Mouse (Mus musculus) heart, adult 2 months (tissue): ENCODE data around the gene Gata1. TPM values are rescaled to one million over a fixed set of nuclear protein-coding genes. Genes with fewer than 3 reads are reported as not detected.
"Not testable (repeated sequence)": the region's sequence is repeated elsewhere in the genome, so short reads cannot be mapped to it uniquely, and the experiment has no call there.

Experiments used
- DNase-seq, 2 experiments: peaks; one replicate each; pipeline ENCODE4 v3.0.0; 2021
- H3K27ac ChIP-seq: fragments of 200-600 bp; 2 replicates; pipeline ENCODE4 v1.8.1; 2022
- H3K27me3 ChIP-seq: fragments of 200-500 bp; 2 replicates; pipeline ENCODE4 v1.6.1; 2012; ENCODE audit warnings: mild to moderate bottlenecking, low read length, inconsistent platforms, mixed read lengths; ENCODE audit not compliant: control insufficient read depth, insufficient read depth
- H3K36me3 ChIP-seq: fragments of 200-500 bp; 2 replicates; pipeline ENCODE4 v1.6.1; 2012; ENCODE audit warnings: low read length, inconsistent platforms; ENCODE audit not compliant: control insufficient read depth, insufficient read depth
- H3K4me1 ChIP-seq: fragments of 200-500 bp; 2 replicates; pipeline ENCODE4 v1.6.1; 2011; ENCODE audit warnings: low read length; ENCODE audit not compliant: control insufficient read depth, insufficient read depth
- H3K4me3 ChIP-seq: fragments of 200-600 bp; 2 replicates; pipeline ENCODE4 v1.8.1; 2022
- H3K79me2 ChIP-seq: fragments of 200-500 bp; replicated peaks from 2 replicates; pipeline ENCODE4 v1.6.1; 2012; ENCODE audit warnings: mild to moderate bottlenecking, inconsistent platforms, low read length, moderate library complexity, mixed read lengths; ENCODE audit not compliant: control insufficient read depth, insufficient read depth
- H3K9ac ChIP-seq: fragments of 200-500 bp; 2 replicates; pipeline ENCODE4 v1.6.1; 2012; ENCODE audit warnings: low read depth, mild to moderate bottlenecking, control low read depth, inconsistent platforms, low read length, mixed read lengths
- CTCF ChIP-seq: fragments of 200-600 bp; IDR thresholded peaks from 2 replicates; pipeline ENCODE4 v1.8.1; 2022; ENCODE audit warnings: antibody characterized with exemption, mild to moderate bottlenecking, moderate library complexity
- EP300 ChIP-seq: fragments of 200-500 bp; IDR thresholded peaks from 2 replicates; pipeline ENCODE4 v1.6.1; 2011; ENCODE audit warnings: low read depth, low read length, control low read depth; ENCODE audit not compliant: insufficient read depth
- POLR2A ChIP-seq: fragments of 200-500 bp; IDR thresholded peaks from 2 replicates; pipeline ENCODE4 v1.6.1; 2011; ENCODE audit warnings: mild to moderate bottlenecking, low read depth, low read length, control low read depth; ENCODE audit not compliant: insufficient read depth
- WGBS: fragments of 180-500 bp; shearing (Covaris S2); methylation state at CpG from one replicate; pipeline ENCODE4 v1.1.7; 2018; 5-methylcytosine and 5-hydroxymethylcytosine counted together
- intact Hi-C: fragments of 180-260 bp; cut with DNase I; formaldehyde crosslinking; loops from one replicate; pipeline ENCODE4 v1.15.1; 2025
- polyA plus RNA-seq: library from polyadenylated mRNA; depleted of rRNA; stranded (reverse); fragments of >200 nt; gene quantifications from 2 replicates; pipeline ENCODE4 v1.2.3, GENCODE M21; 2012; rRNA removed
- total RNA-seq, 2 experiments: library from RNA; stranded (reverse); gene quantifications; 2 replicates each; pipeline ENCODE4 v1.2.3; 2021

The Gata1 gene
- total and polyA plus RNA-seq, 3 experiments = 0.23 to 0.43 (median 0.27) TPM

GRCm38 (mm10) chrX:7917960-7918359 is 59.9 kb downstream of the Gata1 start:
- H3K79me2 ChIP-seq, DNase-seq, H3K9ac ChIP-seq, H3K4me1 ChIP-seq, intact Hi-C loops, H3K36me3 ChIP-seq, H3K4me3 ChIP-seq, H3K27ac ChIP-seq: not testable (repeated sequence)
- TF ChIP-seq CTCF = 0 out of 2 replicates have a peak, but pooled peaks have one; percentile 17
- 60% methylated on average over 6 of the region's 6 CpGs for WGBS
- peaks cover 10% of the 10 kb centered on the region for H3K27me3 ChIP-seq

DNA sequence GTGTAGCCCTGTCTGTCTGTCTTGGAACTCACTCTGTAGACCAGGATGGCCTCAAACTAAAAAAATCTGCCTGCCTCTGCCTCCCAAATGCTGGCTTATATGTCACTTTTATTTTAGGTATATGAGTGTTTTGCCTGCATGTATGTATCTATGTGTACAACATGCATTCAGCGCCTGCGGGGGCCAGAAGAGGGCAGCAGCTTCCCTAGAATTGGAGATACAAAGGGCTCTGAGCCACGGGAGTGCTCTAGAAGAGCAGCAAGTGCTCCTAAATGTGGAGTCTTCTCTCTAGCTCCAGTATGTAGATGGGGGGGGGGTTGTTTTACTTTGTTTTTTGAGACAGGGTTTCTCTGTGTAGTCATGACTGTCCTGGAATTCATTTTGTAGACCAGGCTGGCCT is 62.2 kb downstream of the Gata1 start:
- not testable (repeated sequence) for H3K79me2 ChIP-seq, H3K4me3 ChIP-seq, H3K9ac ChIP-seq, H3K4me1 ChIP-seq, H3K36me3 ChIP-seq, H3K27me3 ChIP-seq, H3K27ac ChIP-seq
- intact Hi-C loops = loop anchor here (1.0 kb wide), 1 partner anchor 102 kb away; no protein-coding TSS in a partner anchor
- DNase-seq = peak in 1 of 2 experiments; percentile 40
- TF ChIP-seq CTCF = peak; percentile 47
- 18% methylated on average over 3 of the region's 3 CpGs for WGBS

DNA sequence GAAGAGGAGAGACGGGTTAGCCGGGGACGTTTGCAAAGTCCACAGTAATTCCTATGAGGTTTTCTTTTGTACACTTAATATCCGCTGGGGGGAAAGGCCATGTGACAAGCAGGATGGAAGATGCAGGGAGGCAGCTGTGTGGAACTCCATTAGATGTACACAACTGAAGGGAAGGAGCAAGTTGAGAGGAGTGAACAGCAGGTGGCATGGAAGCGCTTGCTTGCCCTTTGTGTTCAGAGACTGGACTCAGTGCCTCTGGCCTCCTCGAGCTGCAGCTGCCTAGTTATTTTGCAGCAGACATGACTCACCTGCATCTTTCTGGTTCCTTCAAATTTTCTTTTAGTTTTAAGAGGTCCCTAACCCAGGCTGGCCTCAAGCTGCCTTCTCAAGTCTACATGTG is 67.4 kb downstream of the Gata1 start:
- no peak for TF ChIP-seq POLR2A
- peak; percentile 38; the same call in 1 of the 2 replicates for TF ChIP-seq CTCF
- TF ChIP-seq EP300 = no peak
- no peaks in the 10 kb centered on the region for H3K79me2 ChIP-seq
- DNase-seq = no peak
- intact Hi-C loops = no loop called here
- no peak overlapping the region for H3K4me3 ChIP-seq
- H3K9ac ChIP-seq = no peak overlapping the region
- no peaks in the 10 kb centered on the region for H3K27me3 ChIP-seq
- H3K36me3 ChIP-seq = no peaks in the 10 kb centered on the region
- H3K27ac ChIP-seq = no peak overlapping the region
- H3K4me1 ChIP-seq = no peaks in the 10 kb centered on the region
- WGBS = 57% methylated on average over 6 of the region's 6 CpGs

Other genes starting within 250 kb of the Gata1 start
- 1 to 10 TPM; 6.1 to 6.7 TPM for gene Praf2, start 249.6 kb downstream of the Gata1 start, total RNA-seq
- 15.8 and 19.5 TPM in 2 replicates for gene Praf2, start 249.6 kb downstream of the Gata1 start, polyA plus RNA-seq
- 1 to 10 TPM in 1 of 2 experiments, under 1 TPM in 1; 0.32 to 1.1 TPM for gene Ccdc120, start 227.2 kb downstream of the Gata1 start, total RNA-seq
- 1.1 and 2.8 TPM in 2 replicates for gene Ccdc120, start 227.2 kb downstream of the Gata1 start, polyA plus RNA-seq
- gene Tfe3, start 215.5 kb downstream of the Gata1 start, total RNA-seq = 10 to 100 TPM; 13.0 to 15.4 TPM
- 11.1 and 13.5 TPM in 2 replicates for gene Tfe3, start 215.5 kb downstream of the Gata1 start, polyA plus RNA-seq
- 10 to 100 TPM; 20.8 to 24.6 TPM for gene Gripap1, start 188.3 kb downstream of the Gata1 start, total RNA-seq
- 25.3 and 38.9 TPM in 2 replicates for gene Gripap1, start 188.3 kb downstream of the Gata1 start, polyA plus RNA-seq
- under 1 TPM; 0.21 to 0.27 TPM for gene Kcnd1, start 155.8 kb downstream of the Gata1 start, total RNA-seq
- gene Kcnd1, start 155.8 kb downstream of the Gata1 start, polyA plus RNA-seq = 0.59 and 1.2 TPM in 2 replicates
- gene Otud5, start 136.7 kb downstream of the Gata1 start, total RNA-seq = 10 to 100 TPM; 20.3 to 24.5 TPM
- gene Otud5, start 136.7 kb downstream of the Gata1 start, polyA plus RNA-seq = 16.6 and 19.1 TPM in 2 replicates
- 1 to 10 TPM; 2.6 to 4.0 TPM for gene Pim2, start 99.8 kb downstream of the Gata1 start, total RNA-seq
- gene Pim2, start 99.8 kb downstream of the Gata1 start, polyA plus RNA-seq = 4.7 and 5.7 TPM in 2 replicates
- 10 to 100 TPM; 14.8 to 15.0 TPM for gene Slc35a2, start 94.0 kb downstream of the Gata1 start, total RNA-seq
- gene Slc35a2, start 94.0 kb downstream of the Gata1 start, polyA plus RNA-seq = 25.2 and 31.9 TPM in 2 replicates
- 10 to 100 TPM; 20.4 to 25.1 TPM for gene Pqbp1, start 78.8 kb downstream of the Gata1 start, total RNA-seq
- 30.7 and 42.6 TPM in 2 replicates for gene Pqbp1, start 78.8 kb downstream of the Gata1 start, polyA plus RNA-seq
- 10 to 100 TPM; 43.4 to 45.0 TPM for gene Timm17b, start 78.7 kb downstream of the Gata1 start, total RNA-seq
- 40.2 and 45.1 TPM in 2 replicates for gene Timm17b, start 78.7 kb downstream of the Gata1 start, polyA plus RNA-seq
- not detected for gene Gm10491, start 70.2 kb downstream of the Gata1 start, total RNA-seq
- gene Gm10491, start 70.2 kb downstream of the Gata1 start, polyA plus RNA-seq = not detected in 2 replicates
- gene Gm10490, start 68.5 kb downstream of the Gata1 start, total RNA-seq = not detected
- gene Gm10490, start 68.5 kb downstream of the Gata1 start, polyA plus RNA-seq = not detected in 2 replicates
- under 1 TPM in 1 of 2 experiments, not detected in 1; 0.16 TPM for gene Pcsk1n, start 58.2 kb downstream of the Gata1 start, total RNA-seq
- gene Pcsk1n, start 58.2 kb downstream of the Gata1 start, polyA plus RNA-seq = 0.18 and 0.25 TPM in 2 replicates
- not detected for gene Eras, start 49.5 kb downstream of the Gata1 start, total RNA-seq
- gene Eras, start 49.5 kb downstream of the Gata1 start, polyA plus RNA-seq = not detected in 2 replicates
- gene Hdac6, start 30.2 kb downstream of the Gata1 start, total RNA-seq = 1 to 10 TPM; 7.9 to 9.6 TPM
- gene Hdac6, start 30.2 kb downstream of the Gata1 start, polyA plus RNA-seq = 14.8 and 19.8 TPM in 2 replicates
- gene Glod5, start 40.4 kb upstream of the Gata1 start, total RNA-seq = not detected
- gene Glod5, start 40.4 kb upstream of the Gata1 start, polyA plus RNA-seq = not detected in 2 replicates
- 1 to 10 TPM; 3.6 to 3.9 TPM for gene Suv39h1, start 96.7 kb upstream of the Gata1 start, total RNA-seq
- 4.6 and 6.1 TPM in 2 replicates for gene Suv39h1, start 96.7 kb upstream of the Gata1 start, polyA plus RNA-seq
- 1 to 10 TPM; 1.7 to 2.6 TPM for gene Was, start 112.4 kb upstream of the Gata1 start, total RNA-seq
- gene Was, start 112.4 kb upstream of the Gata1 start, polyA plus RNA-seq = 1.9 and 2.2 TPM in 2 replicates
- gene Wdr13, start 154.8 kb upstream of the Gata1 start, total RNA-seq = 10 to 100 TPM; 35.1 to 39.6 TPM
- gene Wdr13, start 154.8 kb upstream of the Gata1 start, polyA plus RNA-seq = 56.0 and 60.2 TPM in 2 replicates
- 10 to 100 TPM; 38.1 to 78.9 TPM for gene Rbm3, start 167.8 kb upstream of the Gata1 start, total RNA-seq
- 44.1 and 55.3 TPM in 2 replicates for gene Rbm3, start 167.8 kb upstream of the Gata1 start, polyA plus RNA-seq
- gene Tbc1d25, start 198.1 kb upstream of the Gata1 start, total RNA-seq = 1 to 10 TPM; 3.7 to 4.3 TPM
- gene Tbc1d25, start 198.1 kb upstream of the Gata1 start, polyA plus RNA-seq = 8.7 and 8.9 TPM in 2 replicates
- gene Ebp, start 215.4 kb upstream of the Gata1 start, total RNA-seq = 10 to 100 TPM; 15.2 to 23.1 TPM
- gene Ebp, start 215.4 kb upstream of the Gata1 start, polyA plus RNA-seq = 37.3 and 40.2 TPM in 2 replicates
- 1 to 10 TPM; 2.3 to 2.9 TPM for gene Porcn, start 228.5 kb upstream of the Gata1 start, total RNA-seq
- 11.9 and 15.8 TPM in 2 replicates for gene Porcn, start 228.5 kb upstream of the Gata1 start, polyA plus RNA-seq